Mouse (Mus musculus) bone marrow, adult 2 months (tissue): Measurements from ENCODE around the gene Gsn.

Experiments used
- CTCF ChIP-seq: fragments of 200-500 bp; IDR thresholded peaks from 2 replicates; pipeline ENCODE4 v1.5.1; 2011; ENCODE audit warnings: low read length, control low read depth; ENCODE audit not compliant: control insufficient read depth, insufficient read depth
- POLR2A ChIP-seq: fragments of 200-500 bp; IDR thresholded peaks from 2 replicates; pipeline ENCODE4 v1.6.1; 2011; ENCODE audit warnings: low read depth, mild to moderate bottlenecking, control low read depth, low read length, borderline replicate concordance; ENCODE audit not compliant: control insufficient read depth

GRCm38 (mm10) chr2:35252733-35253132 lies 3.4 kb upstream of the Gsn start:
- TF ChIP-seq POLR2A (no peak), CTCF (no peak)
